Mouse (Mus musculus) heart, adult 9 months (tissue): ENCODE data around the gene Krt12.

Experiments
- DNase-seq, 2 experiments: peaks; one replicate each; pipeline ENCODE4 v3.0.0; 2022; ENCODE audit warnings: low spot score in 2 of 2

The Krt12 gene

DNA sequence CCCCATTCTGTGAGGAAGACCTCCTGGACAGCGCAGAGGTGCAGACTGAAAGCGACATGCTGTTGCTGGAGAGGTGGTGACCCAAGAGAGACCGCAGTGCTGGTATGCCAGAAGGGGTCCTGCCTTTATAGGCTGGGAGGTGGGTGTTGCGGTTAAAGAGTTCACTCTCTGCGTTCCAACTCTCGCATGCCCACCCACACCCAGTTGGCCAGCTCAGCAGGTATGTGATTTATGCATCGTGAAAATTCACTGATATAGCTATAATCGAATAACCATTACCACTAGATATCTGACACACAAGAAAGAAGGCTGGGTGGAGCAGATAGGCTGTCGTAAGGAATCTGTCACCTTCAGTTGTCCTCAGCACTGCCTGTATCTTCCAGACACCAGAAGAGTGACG, at the start of gene Krt12:
TSS of gene Krt12 (minus strand) at position 101 of the 400 bp plus-strand sequence.
- no peak for DNase-seq

GRCm38 (mm10) chr11:99469228-99469627, 47.2 kb upstream of the Krt12 start:
- DNase-seq: no peak

GRCm38 (mm10) chr11:99468566-99468965, 46.5 kb upstream of the Krt12 start:
- DNase-seq: no peak

DNA sequence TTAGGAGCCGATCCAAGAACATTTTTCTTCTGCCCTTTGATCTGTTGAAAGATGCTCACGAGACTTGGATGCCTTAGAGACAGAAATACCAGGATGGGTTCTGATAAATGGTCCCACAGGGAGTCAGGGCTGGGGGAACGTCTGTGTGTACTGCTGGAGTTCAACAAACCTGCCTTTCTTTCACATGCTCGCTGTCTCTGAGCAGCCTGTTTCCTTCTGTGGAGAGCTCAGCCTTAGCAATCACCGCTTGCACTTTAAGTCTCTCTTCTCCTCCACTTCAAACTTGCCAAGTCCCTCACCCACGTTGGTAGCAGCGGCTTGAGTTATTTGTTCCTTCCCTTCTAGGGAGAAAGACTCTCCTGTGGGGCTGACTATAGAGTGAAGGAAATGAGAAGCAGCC, 44.3 kb upstream of the Krt12 start:
- no peak for DNase-seq

DNA sequence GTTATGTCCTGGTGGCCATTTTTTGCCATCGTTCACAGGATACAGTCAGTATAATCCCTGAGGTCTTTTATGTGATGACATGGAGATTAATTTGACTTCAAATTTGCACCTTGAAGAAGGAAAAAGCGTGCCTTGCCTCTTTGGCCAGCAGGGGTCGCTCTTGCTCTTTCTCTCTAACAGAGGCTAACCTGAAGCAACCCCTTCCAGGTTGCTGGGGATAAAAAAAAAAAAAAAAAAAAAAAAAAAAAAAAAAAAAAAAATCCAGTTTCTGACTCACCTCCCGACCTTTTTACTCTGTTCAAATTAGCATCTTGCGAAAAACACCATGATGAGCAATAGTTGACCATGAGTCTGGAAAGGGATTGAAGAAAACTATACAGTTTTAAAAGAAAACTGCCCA, 42.8 kb upstream of the Krt12 start:
- DNase-seq: peak in 1 of 2 experiments; percentile 30

- DNase-seq: peak in 1 of 2 experiments; percentile 11
These were observed 41.1 kb upstream of the Krt12 start for GRCm38 (mm10) chr11:99463155-99463554.

DNA sequence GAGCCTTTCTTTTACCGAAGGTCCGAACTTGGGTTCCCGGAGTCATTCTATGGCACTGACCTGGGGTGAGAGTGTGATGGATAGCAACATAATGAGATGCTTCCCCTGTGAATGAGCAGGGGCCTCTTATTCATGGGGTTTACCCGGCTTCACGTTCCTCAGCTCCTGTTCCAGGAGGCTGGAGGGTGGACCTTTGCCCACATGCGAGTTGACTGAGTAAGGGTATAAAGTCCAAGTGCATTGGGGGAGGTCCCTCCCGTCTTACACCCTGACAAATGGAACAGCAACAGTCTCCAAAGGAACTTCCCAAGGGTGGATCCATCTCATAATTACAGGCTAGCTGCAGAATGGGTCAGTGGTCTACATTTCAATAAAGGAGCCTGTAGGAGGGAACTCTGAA, 39.7 kb upstream of the Krt12 start:
- DNase-seq: no peak

- DNase-seq: no peak
These were observed 36.8 kb upstream of the Krt12 start for GRCm38 (mm10) chr11:99458887-99459286.

GRCm38 (mm10) chr11:99454759-99455158, 32.7 kb upstream of the Krt12 start:
- no peak for DNase-seq

DNA sequence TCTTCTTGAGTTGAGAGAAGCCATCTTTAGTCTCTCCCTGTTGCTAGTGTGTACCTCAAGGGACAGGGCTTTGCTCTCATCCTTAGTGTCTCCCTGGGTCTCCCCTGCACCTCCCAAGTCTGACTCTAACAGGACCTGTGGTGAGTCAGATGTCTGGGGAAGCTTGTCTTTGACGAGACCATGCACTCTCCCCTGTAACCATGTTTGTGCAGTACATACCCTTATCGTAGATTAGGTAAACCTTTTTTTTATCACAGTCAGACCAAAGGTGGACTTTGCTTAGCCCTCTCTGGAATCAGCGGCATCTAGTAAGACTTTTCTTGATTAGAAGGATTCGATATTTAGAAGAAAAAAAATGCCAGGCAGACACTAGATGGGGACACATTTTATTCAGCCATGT, 32.0 kb upstream of the Krt12 start:
- no peak for DNase-seq

GRCm38 (mm10) chr11:99448769-99449168, 26.7 kb upstream of the Krt12 start:
- DNase-seq: no peak

DNA sequence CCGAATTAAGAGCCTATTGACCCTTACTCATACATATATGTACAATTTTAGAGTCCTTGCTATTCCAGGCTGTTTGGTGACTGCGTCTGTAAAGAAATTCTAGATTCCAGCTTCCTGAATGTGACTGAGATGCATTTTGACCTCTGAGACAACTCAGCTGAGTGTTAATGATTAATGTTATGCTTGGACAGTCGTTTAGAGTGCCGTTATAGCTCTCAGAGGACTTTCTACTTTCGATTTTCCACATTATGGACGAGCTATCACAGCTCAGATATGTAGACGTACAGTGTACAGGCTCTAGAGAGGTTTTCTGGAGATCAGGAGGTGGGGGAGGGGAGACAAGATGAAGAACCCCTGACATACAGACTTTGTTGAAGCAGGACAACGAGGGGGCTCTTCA, 19.2 kb upstream of the Krt12 start:
- no peak for DNase-seq

- DNase-seq: no peak
These were observed 17.4 kb upstream of the Krt12 start for GRCm38 (mm10) chr11:99439465-99439864.

DNA sequence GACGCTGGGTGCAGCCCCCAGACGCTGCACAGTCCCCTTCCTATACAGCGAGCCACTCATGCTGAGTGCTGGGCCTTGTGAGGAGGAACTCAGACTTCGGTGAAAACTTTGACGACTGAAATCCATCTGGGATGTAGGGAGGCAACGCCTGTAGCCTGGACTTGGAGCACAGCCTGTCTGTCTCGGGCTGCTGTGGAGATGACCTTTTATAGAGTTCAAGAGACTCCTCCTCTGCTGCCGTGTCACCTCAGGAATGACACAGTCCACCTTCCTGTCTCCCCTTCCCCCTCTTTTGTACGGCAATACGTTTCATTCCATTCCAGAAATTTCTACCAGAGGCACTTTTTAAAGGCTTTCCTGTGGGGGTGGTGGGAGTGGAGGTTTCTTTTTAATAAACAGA, 15.9 kb upstream of the Krt12 start, which contains the start of gene Krt20:
TSS of gene Krt20 (minus strand) at position 179 of the 400 bp plus-strand sequence.
- no peak for DNase-seq

GRCm38 (mm10) chr11:99436625-99437024, 14.6 kb upstream of the Krt12 start:
- no peak for DNase-seq

DNA sequence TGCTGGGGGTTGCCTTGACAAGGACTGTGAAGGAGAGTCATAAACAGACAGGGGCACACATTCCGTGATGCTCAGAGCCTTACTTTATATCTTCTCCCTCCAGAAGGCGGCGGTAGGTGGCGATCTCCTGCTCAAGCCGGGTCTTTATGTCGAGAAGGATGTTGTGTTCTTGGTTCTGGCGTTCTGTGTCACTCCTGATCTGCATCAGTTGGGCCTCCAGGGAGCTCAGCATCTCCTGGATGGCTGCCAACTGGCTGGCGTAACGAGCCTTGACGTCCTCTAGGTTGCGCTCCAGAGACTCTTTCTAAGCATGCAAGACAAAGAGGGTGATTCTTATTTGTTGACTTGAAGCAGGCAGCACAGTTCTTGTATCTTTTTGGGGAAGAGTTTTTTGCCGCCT, 8.6 kb upstream of the Krt12 start:
- DNase-seq: no peak

DNA sequence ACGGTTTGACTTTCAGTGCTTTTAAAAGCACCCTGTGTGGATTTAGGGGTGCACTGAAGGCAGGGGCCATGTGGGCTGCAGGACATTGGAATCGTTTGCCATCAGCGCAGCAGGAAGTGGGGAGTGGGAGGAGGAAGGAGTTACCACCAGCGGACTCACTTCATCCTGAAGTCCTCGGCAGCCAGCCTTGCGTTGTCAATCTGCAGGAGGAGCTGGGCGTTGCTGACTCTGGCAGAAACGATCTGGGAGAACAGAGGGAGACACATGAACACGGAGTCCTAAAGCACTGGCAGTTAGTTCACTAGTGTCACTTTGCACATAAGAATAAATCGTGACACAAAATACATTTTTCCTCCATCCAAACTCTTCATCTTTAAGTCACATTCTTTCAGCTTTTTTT, 1.5 kb downstream of the Krt12 start:
- no peak for DNase-seq

DNA sequence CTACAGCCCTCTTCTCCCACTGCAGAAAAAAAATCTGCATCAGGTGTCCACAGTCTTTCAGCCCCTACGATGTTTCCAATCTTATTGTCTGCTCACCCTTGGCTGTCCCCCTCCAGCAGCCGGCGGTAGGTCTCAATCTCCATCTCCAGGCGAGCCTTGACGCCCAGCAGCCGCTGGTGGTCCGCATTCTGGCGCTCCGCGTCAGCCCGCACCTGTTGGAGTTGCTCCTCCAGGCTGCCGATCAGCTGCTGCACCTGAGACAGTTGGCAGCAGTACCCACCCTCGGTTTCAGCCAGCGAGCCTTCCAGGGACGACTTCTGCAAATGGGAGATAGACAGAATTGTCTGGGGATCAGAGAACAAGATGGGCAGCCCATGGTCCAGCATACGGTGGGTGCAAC, 4.2 kb downstream of the Krt12 start:
- no peak for DNase-seq

DNA sequence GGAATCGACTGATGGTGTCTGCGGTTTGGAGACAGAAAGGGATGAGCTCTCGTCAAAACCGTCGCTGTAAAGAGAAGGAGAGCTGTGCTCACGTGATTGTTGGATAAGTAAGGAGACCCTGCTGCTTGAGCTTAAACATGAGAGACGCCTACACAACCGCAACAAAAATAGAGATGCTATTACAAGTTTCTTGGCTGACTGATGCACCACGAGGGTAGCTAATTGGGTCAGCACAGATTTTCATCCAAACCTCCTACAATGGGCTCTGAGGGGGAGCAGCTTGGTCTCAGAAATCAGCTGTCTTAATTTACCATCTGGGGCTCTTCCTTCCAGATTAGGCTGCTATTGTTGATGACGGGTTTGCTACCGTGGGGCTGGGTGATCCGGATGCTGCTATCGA, 5.2 kb downstream of the Krt12 start:
- DNase-seq: no peak

DNA sequence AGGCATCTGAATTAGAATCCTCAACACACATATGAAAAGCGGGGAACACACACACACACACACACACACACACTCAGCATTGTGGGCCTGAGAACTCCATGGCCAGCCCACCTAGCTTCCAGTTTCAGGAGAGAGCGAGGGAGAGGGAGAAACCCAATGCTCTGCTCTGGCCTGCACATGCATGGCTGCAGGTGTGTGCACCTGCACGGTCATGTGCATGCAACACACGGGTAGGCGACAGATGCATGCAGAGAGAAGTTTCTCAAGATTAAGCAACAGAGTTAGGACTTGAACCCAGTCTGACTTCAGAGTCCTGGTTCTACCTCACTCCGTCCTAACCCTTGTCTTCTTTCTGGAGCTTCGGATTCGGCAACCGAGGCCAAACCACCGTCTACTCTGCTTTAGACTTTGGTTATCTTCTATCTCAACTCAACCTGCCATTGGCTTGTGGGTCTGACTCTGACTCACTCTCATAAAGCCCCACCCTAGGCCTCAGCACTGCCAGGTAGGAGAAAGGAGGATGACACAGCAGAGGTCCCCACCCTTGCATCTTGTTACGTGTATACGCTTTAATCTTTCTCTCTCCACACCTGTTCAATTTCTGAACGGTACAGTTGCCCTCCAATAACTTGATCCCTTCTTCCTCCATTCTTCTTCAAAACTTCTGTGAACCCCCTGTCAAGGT, 7.5 kb downstream of the Krt12 start:
- no peak for DNase-seq

- DNase-seq: no peak
These were observed 8.8 kb downstream of the Krt12 start for GRCm38 (mm10) chr11:99413247-99413646.

- DNase-seq: no peak
These were observed 15.9 kb downstream of the Krt12 start for GRCm38 (mm10) chr11:99406186-99406585.

- no peak for DNase-seq
These were observed 22.0 kb downstream of the Krt12 start for GRCm38 (mm10) chr11:99399956-99400549.

GRCm38 (mm10) chr11:99398832-99399231, 23.2 kb downstream of the Krt12 start:
- DNase-seq: no peak
